Mouse (Mus musculus) olfactory bulb, adult 2 months (tissue): ENCODE results near the gene Cldn19.

Experiments
- CTCF ChIP-seq: fragments of 200-500 bp; IDR thresholded peaks from 2 replicates; pipeline ENCODE4 v1.5.1; 2012; ENCODE audit warnings: low read depth, mild to moderate bottlenecking, low read length, moderate library complexity; ENCODE audit not compliant: insufficient read depth
- POLR2A ChIP-seq: fragments of 200-500 bp; IDR thresholded peaks from 2 replicates; pipeline ENCODE4 v1.6.1; 2012; ENCODE audit warnings: mild to moderate bottlenecking, low read depth, low read length, moderate library complexity; ENCODE audit not compliant: insufficient read depth

GRCm38 (mm10) chr4:119245961-119246360 is 9.3 kb upstream of the Cldn19 start:
- TF ChIP-seq CTCF, result no peak
- TF ChIP-seq POLR2A, result no peak
